Mouse (Mus musculus): ENCODE results near the gene 5730455P16Rik. TPM values are rescaled to one million over a fixed set of nuclear protein-coding genes. Genes with fewer than 3 reads are reported as not detected.

The 5730455P16Rik gene
- polyA plus RNA-seq, 1 experiment from 2014 or later = 22.2 TPM

DNA sequence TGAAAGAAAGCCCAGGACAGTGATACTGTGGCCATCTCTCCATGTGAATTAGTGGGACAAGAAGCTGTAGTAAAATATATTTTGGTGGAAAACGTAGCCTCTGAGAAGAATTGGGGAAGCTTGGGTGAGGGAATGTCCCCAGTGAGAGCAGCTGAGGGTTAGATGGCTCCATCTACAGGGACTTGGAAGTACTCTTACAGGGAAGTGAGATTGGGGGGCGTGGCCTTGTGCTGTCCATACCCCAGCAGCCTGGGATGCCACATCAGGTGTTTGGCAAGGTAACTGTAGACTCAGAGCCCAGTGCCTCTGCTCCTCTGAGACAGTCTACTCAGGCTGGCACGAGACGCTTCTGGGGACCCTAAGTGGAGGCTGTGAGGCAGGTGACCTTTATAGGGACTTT is 23.0 kb downstream of the 5730455P16Rik start:
- Histone ChIP-seq H3K27me3 (ENCODE audit: control insufficient read depth, insufficient read depth, low read length) (no peaks in the 10 kb centered on the region), H3K27ac (ENCODE audit: low read length) (no peak overlapping the region), H3K4me3 (ENCODE audit: low read depth, low read length) (no peak overlapping the region), H3K9me3 (ENCODE audit: control insufficient read depth, low read depth, low read length) (no peaks in the 10 kb centered on the region), H3K4me1 (ENCODE audit: control insufficient read depth, insufficient read depth, low read length) (no peaks in the 10 kb centered on the region), H3K9ac (replicated peaks; ENCODE audit: low read depth, low read length) (no peak overlapping the region), H3K36me3 (ENCODE audit: control insufficient read depth, insufficient read depth, low read length) (no peaks in the 10 kb centered on the region; the same call in 1 of the 2 replicates), H3K4me2 (replicated peaks; ENCODE audit: low read depth, low read length) (no peak overlapping the region)
- no peak for ATAC-seq (ENCODE audit: insufficient number of reproducible peaks, insufficient read depth, low FRiP score, low read depth)
- 37% methylated on average over 4 of the region's 4 CpGs for WGBS

DNA sequence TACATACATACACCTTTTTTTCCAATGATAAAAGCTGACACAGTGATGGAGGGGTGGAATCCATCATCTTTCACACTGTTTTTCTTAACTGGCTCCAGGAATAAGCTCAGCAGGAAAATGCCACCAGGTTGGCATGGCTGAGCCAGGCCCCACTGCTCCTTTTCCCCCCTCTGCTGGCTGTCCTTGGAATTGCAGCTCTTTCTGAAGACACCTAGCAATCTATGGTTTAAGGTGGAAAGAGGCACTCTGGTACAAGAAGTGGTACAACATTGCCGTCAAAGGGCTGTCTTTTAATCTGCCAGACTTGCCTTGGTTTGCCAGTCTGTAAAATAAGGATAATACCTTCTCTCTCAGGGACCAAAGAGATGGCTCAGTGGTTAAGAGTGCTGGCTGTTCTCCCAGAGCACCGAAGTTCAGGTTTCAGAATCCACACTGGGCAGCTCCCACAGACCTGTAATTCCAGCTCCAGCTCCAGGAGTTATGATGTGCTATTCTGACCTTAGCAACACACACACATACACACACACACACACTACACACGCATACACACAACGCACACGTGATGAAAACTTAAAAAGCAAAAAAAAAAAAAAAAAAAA is 25.9 kb downstream of the 5730455P16Rik start:
- ATAC-seq (ENCODE audit: insufficient number of reproducible peaks, insufficient read depth, low FRiP score, low read depth) = no peak
- Histone ChIP-seq H3K4me1 (ENCODE audit: control insufficient read depth, insufficient read depth, low read length) (no peaks in the 10 kb centered on the region), H3K27ac (ENCODE audit: low read length) (no peak overlapping the region), H3K9ac (replicated peaks; ENCODE audit: low read depth, low read length) (no peak overlapping the region), H3K9me3 (ENCODE audit: control insufficient read depth, low read depth, low read length) (no peaks in the 10 kb centered on the region), H3K4me2 (replicated peaks; ENCODE audit: low read depth, low read length) (no peak overlapping the region), H3K27me3 (ENCODE audit: control insufficient read depth, insufficient read depth, low read length) (no peaks in the 10 kb centered on the region), H3K4me3 (ENCODE audit: low read depth, low read length) (no peak overlapping the region), H3K36me3 (ENCODE audit: control insufficient read depth, insufficient read depth, low read length) (no peaks in the 10 kb centered on the region; the same call in 1 of the 2 replicates)
- 68% methylated on average over 5 of the region's 5 CpGs for WGBS

DNA sequence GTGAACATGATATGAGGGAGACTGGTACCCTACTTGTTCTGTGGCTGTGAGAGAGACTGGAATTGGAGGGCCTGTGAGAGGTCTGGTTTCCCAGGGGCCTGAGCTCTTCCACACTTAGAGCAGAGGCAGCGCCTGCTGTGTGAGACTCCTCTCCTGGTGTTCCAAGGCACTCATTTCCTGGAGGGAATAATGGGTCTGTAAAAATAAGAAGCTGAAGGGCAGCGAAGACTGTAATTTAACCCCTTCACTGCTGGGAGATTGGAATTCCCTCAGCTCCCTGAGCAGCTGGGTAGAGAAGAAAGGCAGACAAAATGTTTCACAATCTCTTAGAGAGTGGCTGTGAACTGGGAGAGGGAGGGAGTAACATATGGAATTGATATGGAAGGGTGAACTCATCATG is 35.4 kb downstream of the 5730455P16Rik start:
- no peaks in the 10 kb centered on the region for H3K4me1 ChIP-seq (ENCODE audit: control insufficient read depth, insufficient read depth, low read length)
- ATAC-seq (ENCODE audit: insufficient number of reproducible peaks, insufficient read depth, low FRiP score, low read depth) = no peak
- no peaks in the 10 kb centered on the region for H3K27me3 ChIP-seq (ENCODE audit: control insufficient read depth, insufficient read depth, low read length)
- no peak overlapping the region for H3K27ac ChIP-seq (ENCODE audit: low read length)
- H3K36me3 ChIP-seq (ENCODE audit: control insufficient read depth, insufficient read depth, low read length) = no peaks in the 10 kb centered on the region
- whole genome bisulfite sequencing = 16% methylated on average over 2 of the region's 2 CpGs
- no peaks in the 10 kb centered on the region for H3K9me3 ChIP-seq (ENCODE audit: control insufficient read depth, low read depth, low read length)
- H3K4me2 ChIP-seq (replicated peaks; ENCODE audit: low read depth, low read length) = no peak overlapping the region
- no peak overlapping the region for H3K4me3 ChIP-seq (ENCODE audit: low read depth, low read length)
- no peak overlapping the region for H3K9ac ChIP-seq (replicated peaks; ENCODE audit: low read depth, low read length)

DNA sequence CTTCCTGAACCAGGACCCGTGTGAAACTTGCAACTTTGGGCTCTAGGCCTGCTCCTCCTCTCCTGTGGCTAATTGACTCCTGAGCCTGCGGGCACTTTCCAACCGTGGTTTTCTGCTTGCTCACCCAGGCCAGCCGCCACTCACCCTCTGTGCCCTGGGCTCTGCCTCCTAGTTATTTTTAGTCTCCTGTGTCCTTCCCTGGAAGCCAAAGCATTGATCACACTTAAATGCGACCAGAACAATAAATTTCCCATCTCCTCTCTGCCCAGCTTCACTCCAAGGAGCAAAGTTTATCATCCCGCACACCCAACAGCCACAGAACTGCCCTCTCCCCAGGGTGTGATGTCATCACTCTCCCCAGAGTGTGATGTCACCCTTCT is 41.5 kb downstream of the 5730455P16Rik start:
- Histone ChIP-seq H3K27ac (ENCODE audit: low read length) (no peak overlapping the region), H3K4me2 (replicated peaks; ENCODE audit: low read depth, low read length) (no peak overlapping the region), H3K4me3 (ENCODE audit: low read depth, low read length) (no peak overlapping the region), H3K9ac (replicated peaks; ENCODE audit: low read depth, low read length) (no peak overlapping the region), H3K27me3 (ENCODE audit: control insufficient read depth, insufficient read depth, low read length) (no peaks in the 10 kb centered on the region), H3K9me3 (ENCODE audit: control insufficient read depth, low read depth, low read length) (no peaks in the 10 kb centered on the region), H3K4me1 (ENCODE audit: control insufficient read depth, insufficient read depth, low read length) (no peaks in the 10 kb centered on the region), H3K36me3 (ENCODE audit: control insufficient read depth, insufficient read depth, low read length) (no peaks in the 10 kb centered on the region)
- no peak for ATAC-seq (ENCODE audit: insufficient number of reproducible peaks, insufficient read depth, low FRiP score, low read depth)
- WGBS = 29% methylated on average over 6 of the region's 6 CpGs

DNA sequence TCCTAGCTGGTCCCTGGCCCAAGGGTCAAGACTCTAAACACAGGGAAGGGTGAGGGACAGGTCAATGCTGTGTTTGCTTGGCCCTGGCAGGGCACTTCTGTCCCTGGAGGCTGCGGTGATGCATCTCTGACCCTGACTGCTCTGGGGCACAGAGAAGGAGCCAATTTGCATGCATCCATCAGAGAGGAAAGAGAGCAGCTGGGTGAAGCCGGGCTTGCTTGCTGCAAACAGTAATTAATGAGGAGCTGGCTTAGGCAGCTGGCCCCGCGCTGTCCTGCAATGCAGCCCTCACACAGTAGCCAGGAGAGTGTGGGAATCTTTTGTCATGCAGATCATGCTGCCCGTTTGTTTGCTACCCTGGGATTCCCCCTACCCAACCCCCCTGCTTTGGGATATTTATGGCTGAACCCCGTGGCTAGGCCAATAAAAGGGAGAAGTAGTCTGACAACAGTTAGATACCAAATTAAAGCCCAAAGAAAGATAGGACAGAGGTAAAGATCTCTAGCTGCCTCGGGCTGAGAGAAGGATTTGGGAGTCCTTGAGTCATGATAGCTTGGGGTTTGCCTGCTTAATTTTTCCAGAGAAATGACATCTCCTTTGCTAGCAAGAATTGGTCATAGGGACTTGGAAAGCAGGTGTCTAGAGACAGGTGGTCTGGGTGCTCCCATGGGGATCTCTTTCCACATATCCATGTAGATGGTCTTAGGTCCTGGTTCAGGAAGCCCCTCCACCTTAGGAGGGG is 42.1 kb downstream of the 5730455P16Rik start:
- H3K4me2 ChIP-seq (replicated peaks; ENCODE audit: low read depth, low read length) = no peak overlapping the region
- ATAC-seq (ENCODE audit: insufficient number of reproducible peaks, insufficient read depth, low FRiP score, low read depth) = no peak
- 3% methylated on average over 7 of the region's 7 CpGs for WGBS
- H3K27me3 ChIP-seq (ENCODE audit: control insufficient read depth, insufficient read depth, low read length) = no peaks in the 10 kb centered on the region
- H3K9me3 ChIP-seq (ENCODE audit: control insufficient read depth, low read depth, low read length) = no peaks in the 10 kb centered on the region
- H3K36me3 ChIP-seq (ENCODE audit: control insufficient read depth, insufficient read depth, low read length) = no peaks in the 10 kb centered on the region
- no peak overlapping the region for H3K9ac ChIP-seq (replicated peaks; ENCODE audit: low read depth, low read length)
- H3K4me3 ChIP-seq (ENCODE audit: low read depth, low read length) = no peak overlapping the region
- no peaks in the 10 kb centered on the region for H3K4me1 ChIP-seq (ENCODE audit: control insufficient read depth, insufficient read depth, low read length)
- no peak overlapping the region for H3K27ac ChIP-seq (ENCODE audit: low read length)

DNA sequence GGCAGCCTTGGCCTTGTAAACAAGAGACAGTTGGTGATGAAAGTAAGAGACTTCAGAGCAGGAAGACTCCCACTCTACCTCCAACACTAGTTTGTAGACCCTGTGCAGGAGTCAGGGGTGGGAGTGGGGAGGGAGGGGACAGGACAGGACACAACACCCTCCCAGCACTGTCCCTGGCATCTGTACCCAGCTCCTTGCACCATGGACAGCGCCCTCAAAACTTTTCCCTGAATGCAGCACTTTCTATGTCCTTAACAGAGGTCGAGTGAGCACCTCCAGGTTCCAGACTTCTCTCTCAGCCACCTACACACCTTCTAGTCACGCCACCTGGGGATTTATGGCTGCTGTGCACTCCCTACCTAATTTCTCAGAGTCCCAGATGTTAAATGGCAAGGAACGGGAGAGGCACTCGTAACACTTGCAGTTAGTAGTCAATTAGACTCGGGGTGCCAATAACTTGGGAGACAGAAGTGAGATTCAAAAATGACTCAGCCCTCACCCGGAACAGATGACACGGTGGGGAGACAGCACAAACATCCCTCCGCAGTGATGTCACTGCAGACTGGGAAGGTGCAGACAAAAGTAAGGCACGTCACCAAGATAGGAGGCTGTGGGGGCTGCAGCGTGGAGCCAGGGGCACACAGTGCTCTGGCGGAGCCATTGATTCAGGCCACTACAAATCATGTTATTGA is 45.0 kb downstream of the 5730455P16Rik start:
- no peak overlapping the region for H3K4me3 ChIP-seq (ENCODE audit: low read depth, low read length)
- no peaks in the 10 kb centered on the region for H3K27me3 ChIP-seq (ENCODE audit: control insufficient read depth, insufficient read depth, low read length)
- no peak overlapping the region for H3K4me2 ChIP-seq (replicated peaks; ENCODE audit: low read depth, low read length)
- H3K9me3 ChIP-seq (ENCODE audit: control insufficient read depth, low read depth, low read length) = no peaks in the 10 kb centered on the region
- no peak overlapping the region for H3K27ac ChIP-seq (ENCODE audit: low read length)
- no peaks in the 10 kb centered on the region for H3K36me3 ChIP-seq (ENCODE audit: control insufficient read depth, insufficient read depth, low read length)
- no peak for ATAC-seq (ENCODE audit: insufficient number of reproducible peaks, insufficient read depth, low FRiP score, low read depth)
- WGBS = 67% methylated on average over 12 of the region's 12 CpGs
- H3K4me1 ChIP-seq (ENCODE audit: control insufficient read depth, insufficient read depth, low read length) = no peaks in the 10 kb centered on the region
- no peak overlapping the region for H3K9ac ChIP-seq (replicated peaks; ENCODE audit: low read depth, low read length)

DNA sequence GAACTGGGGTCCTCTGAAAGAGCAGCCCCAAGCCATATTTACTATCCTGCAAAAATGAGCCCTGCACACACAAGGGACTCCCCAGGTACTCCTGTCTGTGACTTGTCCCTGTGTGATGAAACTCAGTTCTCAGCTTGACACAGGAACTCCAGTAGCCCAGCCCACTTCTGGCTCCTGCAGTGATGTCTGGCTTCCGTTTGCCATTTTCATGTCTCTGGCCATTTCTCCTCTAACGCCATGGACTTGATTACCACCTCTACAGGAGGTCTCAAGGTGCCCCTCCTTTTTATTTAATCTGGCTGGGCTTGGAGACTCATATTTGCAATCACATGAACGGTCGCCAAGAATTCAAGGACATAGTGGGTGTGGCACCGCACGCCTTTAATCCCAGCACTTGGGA is 53.2 kb downstream of the 5730455P16Rik start:
- Histone ChIP-seq H3K27me3 (ENCODE audit: control insufficient read depth, insufficient read depth, low read length) (no peaks in the 10 kb centered on the region), H3K4me3 (ENCODE audit: low read depth, low read length) (no peak overlapping the region), H3K4me1 (ENCODE audit: control insufficient read depth, insufficient read depth, low read length) (no peaks in the 10 kb centered on the region), H3K4me2 (replicated peaks; ENCODE audit: low read depth, low read length) (no peak overlapping the region), H3K27ac (ENCODE audit: low read length) (no peak overlapping the region), H3K9ac (replicated peaks; ENCODE audit: low read depth, low read length) (no peak overlapping the region), H3K9me3 (ENCODE audit: control insufficient read depth, low read depth, low read length) (no peaks in the 10 kb centered on the region), H3K36me3 (ENCODE audit: control insufficient read depth, insufficient read depth, low read length) (no peaks in the 10 kb centered on the region)
- 84% methylated on average over 6 of the region's 6 CpGs for WGBS
- no peak for ATAC-seq (ENCODE audit: insufficient number of reproducible peaks, insufficient read depth, low FRiP score, low read depth)

DNA sequence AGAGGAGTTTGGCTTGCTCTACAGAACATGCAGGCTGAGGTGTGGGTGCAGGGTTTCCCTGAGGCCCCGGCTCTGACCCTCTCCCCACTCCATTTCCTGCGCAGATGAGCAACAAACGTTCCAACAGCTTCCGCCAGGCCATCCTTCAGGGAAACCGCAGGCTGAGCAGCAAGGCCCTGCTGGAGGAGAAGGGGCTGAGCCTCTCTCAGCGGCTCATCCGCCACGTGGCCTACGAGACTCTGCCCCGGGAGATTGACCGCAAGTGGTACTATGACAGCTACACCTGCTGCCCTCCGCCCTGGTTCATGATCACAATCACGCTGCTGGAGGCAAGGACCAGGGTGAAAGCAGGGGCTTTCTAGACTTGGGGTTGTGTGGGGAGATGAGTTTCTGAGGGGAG is 54.6 kb downstream of the 5730455P16Rik start:
- no peaks in the 10 kb centered on the region for H3K4me1 ChIP-seq (ENCODE audit: control insufficient read depth, insufficient read depth, low read length)
- no peaks in the 10 kb centered on the region for H3K27me3 ChIP-seq (ENCODE audit: control insufficient read depth, insufficient read depth, low read length)
- WGBS = 58% methylated on average over 13 of the region's 13 CpGs
- H3K4me2 ChIP-seq (replicated peaks; ENCODE audit: low read depth, low read length) = no peak overlapping the region
- ATAC-seq (ENCODE audit: insufficient number of reproducible peaks, insufficient read depth, low FRiP score, low read depth) = no peak
- H3K4me3 ChIP-seq (ENCODE audit: low read depth, low read length) = no peak overlapping the region
- no peak overlapping the region for H3K9ac ChIP-seq (replicated peaks; ENCODE audit: low read depth, low read length)
- no peaks in the 10 kb centered on the region for H3K36me3 ChIP-seq (ENCODE audit: control insufficient read depth, insufficient read depth, low read length)
- H3K9me3 ChIP-seq (ENCODE audit: control insufficient read depth, low read depth, low read length) = no peaks in the 10 kb centered on the region
- H3K27ac ChIP-seq (ENCODE audit: low read length) = no peak overlapping the region

All from stomach, embryonic 14.5 days (tissue).